Mouse (Mus musculus): Measurements from ENCODE around the gene Rabl6. TPM values are rescaled to one million over a fixed set of nuclear protein-coding genes. Genes with fewer than 3 reads are reported as not detected.

Gene Rabl6
- 10 to 100 TPM; 86.4 to 96.9 TPM for total RNA-seq (2021)
- 139 and 150 TPM in 2 replicates for polyA plus RNA-seq (2012; rRNA removed)
- long read RNA-seq, transcript Rabl6-201 (15 exons, 3,230 nt) = major isoform, 43 of 66 reads
- long read RNA-seq, partial matches to known transcripts = 15 of 66 reads
- long read RNA-seq, other reads (novel, unspliced or antisense) = 8 of 66 reads

DNA sequence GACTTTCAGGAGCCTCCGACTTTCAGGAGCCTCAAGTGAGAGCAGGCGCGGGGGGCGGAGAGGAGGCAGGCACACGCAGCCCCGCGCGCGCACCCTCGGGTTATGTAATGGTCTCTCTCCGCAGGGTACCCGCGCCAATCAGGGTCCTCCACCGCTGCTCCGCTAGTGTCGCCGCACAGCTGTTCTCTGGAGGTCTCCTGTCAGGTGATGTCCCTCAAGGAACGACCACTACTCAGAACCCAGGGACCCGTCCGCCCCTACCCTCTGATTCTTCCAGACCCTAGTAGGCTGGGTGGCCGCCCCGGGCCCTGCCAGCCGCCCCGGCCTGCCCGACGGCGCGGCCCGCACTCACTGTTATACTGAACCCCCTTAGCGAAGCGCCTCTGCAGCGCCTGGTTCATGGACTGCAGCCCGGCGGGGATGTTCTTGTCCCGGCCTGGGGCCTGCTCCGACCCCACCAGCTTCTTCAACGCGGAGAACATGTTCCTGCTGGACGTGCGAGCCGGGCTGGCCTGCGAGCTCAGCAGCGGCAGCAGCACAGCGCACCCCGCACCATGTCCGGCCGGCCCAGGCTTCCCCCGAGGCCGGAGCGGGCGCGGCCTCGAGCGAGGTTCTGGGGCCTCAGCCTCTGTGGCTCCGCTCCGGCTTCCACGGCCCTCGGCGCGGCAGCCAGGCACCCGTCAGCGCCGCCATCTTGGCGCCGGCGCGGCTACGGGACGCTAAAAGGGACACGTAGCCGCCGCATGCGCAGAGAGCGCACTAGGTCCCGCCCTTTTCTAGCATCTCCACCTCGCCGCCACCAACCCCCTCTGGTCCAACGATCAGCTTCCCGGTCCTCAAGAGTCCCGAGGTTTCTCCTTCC lies at the start of gene Rabl6:
Rabl6 (minus strand) TSS at position 761 of the 862 bp plus-strand sequence.
- DNase-seq = peak; percentile 93

DNA sequence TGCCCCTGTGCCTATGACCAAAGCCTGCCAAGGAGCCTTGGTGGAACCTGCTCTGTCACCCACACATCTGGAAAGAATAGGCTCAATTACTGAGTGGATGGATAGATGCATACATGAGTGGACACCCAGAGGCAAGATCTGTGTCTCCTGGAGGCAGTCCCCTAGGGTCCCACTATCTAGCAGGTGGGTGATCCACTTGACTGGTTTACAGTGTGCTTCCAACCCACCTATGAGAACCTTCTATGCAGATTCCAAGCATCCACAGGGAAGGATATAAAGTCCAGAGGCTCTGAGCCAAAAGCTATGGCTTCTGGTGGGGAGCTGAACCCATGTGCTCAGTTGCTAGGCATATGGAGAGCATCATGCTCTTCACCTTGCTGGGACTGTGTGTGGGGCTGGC lies 49.3 kb upstream of the Rabl6 start, which contains the start of gene Lcn5:
Lcn5 (plus strand) TSS at position 301 of the 400 bp plus-strand sequence.
- no peak for DNase-seq

DNA sequence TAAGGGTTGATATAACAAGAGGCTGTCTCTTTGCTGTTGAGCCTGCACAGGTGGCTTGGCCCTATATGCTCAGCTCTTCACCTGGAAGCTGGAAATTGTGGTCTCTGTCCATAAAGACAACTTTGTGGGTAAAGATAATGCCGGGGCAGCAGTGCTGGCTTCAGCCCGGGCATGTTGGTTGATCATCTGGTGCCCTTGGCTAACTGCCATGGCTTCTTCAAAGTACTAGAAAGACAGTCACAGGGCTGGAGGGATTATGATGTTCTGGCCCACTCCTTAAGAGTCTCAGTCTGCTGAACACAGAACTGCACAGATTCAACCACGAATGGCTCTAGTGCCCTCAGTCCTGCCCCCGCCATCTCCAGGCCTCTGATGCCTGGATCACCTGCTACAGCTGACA lies 48.9 kb upstream of the Rabl6 start:
- DNase-seq = peak; percentile 64

DNA sequence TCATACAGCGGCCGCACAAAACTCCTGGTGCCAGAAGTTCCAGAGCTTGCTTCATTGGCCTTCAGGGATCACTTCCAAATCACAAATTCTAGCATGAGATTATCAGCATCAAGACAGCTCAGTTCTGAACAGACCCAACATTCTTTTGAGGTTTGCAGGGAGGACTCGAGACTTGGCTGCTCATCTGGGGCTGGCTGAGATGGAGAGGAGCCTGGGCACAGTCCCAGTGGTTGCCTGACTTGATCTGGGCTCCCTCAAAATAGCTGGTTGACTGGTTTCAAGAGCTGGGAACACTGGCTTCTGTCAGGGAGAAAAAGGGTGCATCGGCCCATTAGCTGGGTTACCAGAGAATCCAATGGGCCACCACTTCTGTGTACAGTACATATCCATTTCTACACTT lies 48.4 kb upstream of the Rabl6 start:
- DNase-seq = no peak

DNA sequence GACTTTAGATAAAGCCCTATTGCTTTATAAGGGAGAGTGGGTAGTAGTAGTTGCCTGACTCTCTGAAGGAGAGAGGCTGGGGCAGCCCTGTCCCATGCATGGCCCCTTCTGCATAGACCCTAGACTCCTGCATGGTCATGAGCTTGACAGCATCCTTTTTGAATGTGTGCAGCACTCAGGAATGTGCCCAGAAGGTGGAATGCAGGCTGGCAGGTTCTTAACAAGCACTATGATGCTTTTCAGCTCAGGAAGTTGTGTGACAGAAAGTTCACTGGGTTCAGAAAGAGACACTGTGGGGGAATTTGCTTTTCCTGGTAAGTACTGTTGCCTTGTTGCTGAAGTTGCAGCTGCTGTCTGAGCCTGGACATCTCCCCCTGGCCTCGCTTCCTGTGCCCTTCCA lies 46.2 kb upstream of the Rabl6 start:
- DNase-seq = no peak

DNA sequence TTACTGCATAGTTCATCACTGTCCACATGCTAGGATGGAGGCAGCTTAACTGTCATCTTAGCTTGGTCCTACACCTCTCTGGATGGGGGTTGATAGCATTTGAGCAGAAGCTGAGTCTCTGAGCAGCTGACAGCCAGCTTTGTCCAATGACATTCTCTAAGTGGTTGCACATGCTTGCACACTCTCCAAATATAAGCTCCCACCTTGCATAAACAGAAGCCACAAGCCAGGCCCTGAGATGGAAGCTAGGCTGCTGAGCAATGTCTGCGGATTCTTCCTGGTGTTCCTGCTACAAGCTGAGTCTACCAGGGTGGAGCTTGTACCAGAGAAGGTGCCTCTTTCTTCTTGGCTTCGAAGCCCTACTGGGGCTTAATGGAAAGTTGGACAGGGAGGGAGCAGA lies 44.6 kb upstream of the Rabl6 start, which contains the start of gene Lcn8:
Lcn8 (plus strand) TSS at position 219 of the 400 bp plus-strand sequence.
- no peak for DNase-seq

DNA sequence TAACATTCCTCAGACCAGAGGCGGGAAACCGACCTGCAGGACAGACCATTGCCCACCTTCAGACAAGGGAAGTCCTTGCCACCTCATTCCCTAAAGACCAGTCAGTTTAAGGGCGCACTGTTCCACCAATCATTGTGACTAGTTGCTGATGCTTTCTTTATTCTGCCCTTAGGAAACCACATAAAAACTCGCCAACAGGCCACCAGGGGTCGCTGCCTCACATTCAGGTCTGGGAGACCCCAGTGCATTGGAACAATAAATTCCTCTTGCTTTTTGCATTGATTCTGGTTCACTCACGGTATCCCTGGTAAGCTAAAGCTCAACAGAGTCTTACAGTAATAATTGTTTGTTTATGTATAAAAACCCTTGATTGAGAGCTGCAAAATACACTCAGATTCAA lies 31.6 kb upstream of the Rabl6 start:
- no peak for DNase-seq

DNA sequence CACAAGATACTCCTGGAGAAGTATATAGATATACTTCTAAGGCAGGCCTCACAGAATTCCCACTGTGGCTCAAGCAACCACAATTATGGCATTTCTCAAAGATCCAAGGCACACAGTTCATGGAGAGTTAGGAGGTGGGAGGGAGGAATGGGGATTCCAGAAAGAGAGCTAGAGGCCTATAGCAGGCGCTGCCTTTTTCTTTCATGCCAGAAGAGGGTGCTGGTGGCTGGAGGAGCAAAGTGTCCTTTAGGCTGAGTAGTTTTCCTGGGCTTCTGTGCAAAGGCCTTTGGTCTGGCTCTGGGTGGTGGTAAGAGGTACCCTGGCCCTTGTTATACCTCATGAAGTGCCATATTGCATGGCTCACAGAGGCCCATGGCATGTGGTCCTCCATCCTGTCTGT lies 25.7 kb upstream of the Rabl6 start:
- DNase-seq = peak; percentile 65

DNA sequence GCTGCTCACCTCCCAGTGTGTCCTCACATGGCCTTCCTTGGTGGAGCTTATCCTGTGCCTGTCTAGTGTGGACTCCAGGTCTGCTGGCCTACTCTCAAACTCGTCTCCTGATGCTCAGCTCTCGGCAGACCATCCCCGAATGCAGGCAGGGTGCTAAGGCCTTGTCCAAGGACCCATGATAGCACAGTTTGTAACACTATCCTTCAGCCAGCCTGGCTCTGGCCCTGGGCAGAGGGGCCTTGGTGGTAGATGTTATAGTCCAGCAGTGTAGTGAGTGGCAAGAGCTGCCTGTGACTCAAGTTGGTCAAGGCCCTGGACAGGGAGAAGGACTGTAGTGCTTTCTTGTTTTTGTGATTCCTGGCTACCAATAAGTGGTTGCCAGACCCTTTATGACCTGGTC lies 25.3 kb upstream of the Rabl6 start:
- peak; percentile 80 for DNase-seq

DNA sequence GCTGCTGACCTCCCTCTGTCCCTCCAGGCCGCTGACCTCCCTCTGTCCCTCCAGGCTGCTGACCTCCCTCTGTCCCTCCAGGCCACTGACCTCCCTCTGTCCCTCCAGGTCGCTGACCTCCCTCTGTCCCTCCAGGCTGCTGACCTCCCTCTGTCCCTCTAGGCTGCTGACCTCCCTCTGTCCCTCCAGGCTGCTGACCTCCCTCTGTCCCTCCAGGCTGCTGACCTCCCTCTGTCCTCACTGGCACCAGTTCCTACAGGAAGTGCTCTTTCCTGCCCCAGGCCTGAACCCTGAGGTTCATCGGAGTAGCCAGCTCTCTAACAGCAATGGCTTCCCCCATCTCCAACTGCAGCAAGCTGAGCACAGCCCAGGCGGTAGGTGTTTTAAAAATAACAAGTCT lies 20.4 kb upstream of the Rabl6 start:
- DNase-seq = peak; percentile 60

DNA sequence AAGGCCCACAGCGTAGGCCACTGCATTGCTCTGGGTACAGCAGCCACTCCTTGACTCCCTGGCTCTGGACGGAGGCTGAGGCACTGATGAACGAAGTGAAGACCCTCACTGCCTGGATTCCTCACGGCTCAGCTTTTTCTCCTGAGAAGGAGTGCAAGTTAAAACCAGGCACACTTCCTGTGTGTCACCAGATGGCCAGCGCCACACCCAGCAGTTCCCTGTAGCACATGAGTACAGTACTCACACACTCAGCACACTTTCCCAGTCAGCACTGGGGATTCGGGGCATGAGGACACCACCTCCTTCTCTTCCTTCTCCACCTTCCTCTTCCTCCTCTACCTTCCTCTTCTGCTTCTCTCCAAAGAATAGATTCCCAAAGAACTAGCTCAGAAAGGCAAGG lies 19.5 kb upstream of the Rabl6 start, which contains the start of gene Fcna:
Fcna (minus strand) TSS at position 220 of the 400 bp plus-strand sequence.
- no peak for DNase-seq

DNA sequence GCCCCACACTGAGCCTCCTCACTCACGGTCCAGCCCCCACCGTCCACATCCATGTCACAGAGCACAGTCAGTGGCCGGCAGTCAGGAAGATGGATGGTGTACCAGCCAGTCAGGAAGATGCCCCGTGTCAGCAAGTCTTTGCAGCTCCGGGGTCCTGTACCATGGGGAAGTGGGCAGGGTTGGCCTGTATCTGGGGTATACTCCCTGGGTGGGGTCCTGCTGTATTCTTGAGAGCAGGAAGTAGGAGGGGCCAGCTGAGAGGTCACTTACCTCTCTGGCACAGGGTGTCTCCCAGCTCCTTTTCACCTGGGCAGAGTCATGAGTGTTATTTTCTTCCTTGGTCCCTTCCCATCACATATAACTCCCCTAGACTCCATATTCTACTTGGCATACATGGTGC lies 17.7 kb upstream of the Rabl6 start:
- no peak for DNase-seq

DNA sequence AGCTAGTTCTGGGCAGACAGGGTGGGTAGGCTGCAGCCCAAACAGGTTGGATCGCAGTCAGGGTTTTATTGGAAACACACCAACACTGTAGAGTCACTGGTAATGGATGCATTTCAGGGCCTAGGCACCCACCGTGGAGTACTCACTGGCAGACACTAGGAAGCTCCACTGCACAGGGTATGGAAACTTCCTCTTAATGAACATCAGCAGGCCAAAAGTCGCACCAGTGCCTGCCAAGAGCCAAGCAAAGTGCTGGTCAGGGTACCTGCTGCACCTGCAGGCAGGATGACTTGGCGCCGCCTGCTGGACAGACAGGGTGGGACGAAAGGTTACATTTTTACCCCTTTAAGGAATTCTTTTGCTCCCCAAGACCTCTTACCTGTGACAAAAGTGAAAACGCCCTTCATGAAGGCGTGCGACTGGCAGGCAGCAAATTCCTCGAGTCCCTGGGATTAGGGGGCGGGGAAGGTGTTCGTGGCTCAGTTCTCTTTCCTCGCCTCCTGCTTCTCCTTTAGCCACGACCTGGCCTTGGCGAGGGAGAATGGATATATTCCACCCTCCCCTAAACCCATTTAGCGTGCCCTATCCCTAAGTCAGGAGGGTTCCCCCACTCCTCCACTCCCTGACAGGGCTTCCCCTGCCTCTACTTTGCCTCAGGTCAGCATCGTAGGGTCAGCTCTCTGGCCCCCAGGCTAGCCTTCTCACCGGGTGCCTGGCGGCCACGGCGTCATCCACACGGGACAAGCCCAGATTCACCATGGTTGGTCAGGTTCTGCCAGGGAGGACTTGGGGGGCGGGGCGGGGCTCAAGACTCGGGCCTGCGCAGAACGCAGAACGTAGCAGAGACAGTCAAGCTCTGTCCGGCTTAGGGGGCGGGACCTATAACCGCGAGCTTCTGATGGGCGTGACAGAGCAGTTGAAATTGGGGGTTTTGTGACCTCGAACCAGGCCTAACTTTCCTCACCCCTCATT lies 13.2 kb upstream of the Rabl6 start, which contains the start of gene Tmem141:
Tmem141 (minus strand) TSS at position 777 of the 972 bp plus-strand sequence.
- peak; percentile 97 for DNase-seq

DNA sequence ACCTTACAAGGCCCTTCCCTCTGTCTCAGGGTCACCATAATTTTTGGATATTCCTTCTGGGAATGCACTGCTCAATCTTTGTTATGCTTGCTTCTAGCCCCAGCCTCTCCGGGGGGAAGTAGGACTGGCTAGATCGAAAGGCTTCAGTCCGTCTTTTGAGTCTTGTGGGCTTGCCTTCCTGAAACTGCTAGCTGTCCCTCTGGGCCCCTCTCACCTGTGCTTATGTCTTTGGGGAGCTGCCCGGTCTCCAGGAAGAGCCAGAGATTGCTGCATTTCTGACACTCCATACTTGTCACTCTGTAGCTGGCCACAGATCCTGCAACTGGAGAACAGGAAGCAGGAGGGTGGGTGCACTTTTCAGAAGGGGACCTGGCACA lies 12.5 kb upstream of the Rabl6 start:
- no peak for DNase-seq

DNA sequence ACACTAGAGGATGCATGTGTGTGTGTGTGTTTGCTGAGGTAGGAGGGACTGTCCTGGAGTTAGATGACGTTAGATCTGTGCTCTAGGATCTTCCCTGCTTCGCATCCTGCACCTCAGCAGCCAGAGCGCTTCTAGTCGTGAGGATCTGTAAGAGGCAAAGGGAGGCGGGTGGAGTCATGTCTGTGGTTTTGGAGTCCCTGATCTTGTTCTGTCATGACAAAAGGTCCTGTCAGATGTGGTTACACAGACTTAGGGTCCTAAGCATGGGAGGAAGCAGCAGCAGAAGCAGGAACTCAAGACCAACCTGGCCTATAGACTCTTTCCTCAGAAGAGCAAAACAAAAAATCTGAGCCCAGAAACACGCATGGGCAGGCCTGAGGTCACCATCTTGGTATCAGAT lies 12.1 kb upstream of the Rabl6 start:
- no peak for DNase-seq

DNA sequence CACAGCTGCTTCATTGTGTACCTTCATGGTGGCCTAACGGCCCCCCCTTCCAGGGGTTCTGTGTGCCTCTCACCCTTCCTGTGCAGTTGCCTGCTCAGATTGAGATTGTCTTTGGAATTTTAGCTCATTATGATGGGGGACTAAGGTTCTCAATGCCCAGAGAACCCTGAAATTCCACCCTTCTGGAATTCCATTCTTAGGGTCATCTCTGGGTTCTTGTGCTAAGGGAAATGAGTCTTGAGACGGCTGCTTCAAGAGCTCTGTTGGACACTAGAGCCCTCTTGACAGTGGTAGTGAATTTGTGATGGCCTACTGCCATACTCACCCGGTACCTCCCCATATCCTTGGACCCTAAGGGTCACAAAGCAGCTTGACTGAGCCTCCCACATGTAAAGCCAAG lies 9.3 kb upstream of the Rabl6 start, which contains the start of gene Ccdc183:
Ccdc183 (minus strand) TSS at position 101 of the 400 bp plus-strand sequence.
- DNase-seq = no peak

DNA sequence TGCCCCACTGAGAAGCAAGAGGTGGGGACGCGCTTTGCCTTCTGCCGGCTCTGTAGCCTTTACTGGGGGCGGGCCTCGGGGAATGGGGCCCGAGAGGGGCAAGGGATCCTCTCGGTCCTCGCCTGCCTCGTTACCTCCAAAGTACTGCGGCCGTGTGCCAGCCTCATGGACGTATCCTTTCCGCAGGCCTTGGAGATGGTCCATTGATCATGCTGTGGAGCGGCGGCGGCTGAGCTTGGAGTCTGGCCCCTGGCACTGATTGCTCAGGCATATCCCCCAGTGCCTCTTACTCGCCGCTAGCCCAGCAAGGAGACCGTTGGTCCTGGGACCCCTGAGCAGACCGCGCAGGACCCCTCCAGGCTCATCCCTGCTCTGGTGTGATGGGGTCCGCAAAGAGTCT lies 8.1 kb upstream of the Rabl6 start:
- DNase-seq = no peak

DNA sequence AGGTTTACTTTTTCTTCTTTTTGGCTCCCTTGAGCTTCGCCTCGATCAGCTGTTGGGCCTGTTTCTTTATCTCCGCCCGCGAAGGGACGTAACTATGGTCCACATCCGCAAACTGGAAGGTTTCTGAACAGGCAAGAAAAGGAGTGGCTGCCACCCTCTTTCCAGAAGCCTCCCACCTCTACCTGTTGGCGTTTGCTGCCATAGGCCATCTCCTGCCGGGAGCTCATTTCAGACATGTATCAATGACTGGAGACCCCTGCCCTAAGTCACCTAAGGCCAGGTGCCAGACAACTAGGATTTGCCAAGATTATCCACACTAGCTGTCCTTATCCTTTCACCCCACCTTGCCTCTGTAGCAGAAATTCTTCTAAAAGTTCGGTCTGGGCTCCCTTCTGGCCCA lies 350 bp upstream of the Rabl6 start:
- DNase-seq = no peak

DNA sequence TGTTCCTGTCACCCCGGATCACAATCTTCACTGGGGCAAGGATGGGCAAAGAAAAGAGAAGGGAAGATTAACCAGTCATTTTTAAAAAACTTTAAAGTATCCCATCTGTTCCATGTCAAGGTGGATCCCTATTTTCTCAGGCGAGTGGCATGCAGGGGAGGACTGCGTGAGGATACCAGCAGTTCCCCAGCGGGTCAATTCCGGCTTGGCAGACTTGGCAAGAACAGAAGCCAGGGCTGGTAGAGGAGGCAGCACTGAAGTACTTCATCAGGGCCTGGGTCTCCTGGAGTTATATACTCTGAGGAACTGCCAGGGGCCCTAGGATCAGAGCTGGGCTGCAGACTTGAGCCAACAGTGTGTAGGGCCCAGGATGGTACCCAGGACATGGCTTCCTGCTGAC lies 5.8 kb downstream of the Rabl6 start:
- DNase-seq = no peak

DNA sequence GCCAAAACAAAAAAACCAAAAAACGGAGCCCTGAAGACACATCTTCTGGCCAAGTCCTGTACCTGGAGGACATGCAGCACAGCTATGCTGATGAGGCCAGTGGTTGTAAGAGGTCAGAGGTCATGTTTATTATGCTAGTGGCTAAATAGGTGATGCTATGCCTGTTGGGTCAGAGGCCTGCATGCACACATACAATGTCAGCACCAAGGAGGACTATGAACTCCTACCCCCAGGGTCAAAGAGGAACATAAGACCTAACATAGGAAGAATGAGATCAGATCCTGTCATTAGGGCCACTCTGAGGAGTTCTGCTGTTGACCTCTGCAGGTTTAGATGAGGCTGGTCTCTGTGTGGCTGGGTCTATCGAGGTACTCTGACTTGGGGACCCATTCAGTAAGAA lies 8.3 kb downstream of the Rabl6 start:
- no peak for DNase-seq

DNA sequence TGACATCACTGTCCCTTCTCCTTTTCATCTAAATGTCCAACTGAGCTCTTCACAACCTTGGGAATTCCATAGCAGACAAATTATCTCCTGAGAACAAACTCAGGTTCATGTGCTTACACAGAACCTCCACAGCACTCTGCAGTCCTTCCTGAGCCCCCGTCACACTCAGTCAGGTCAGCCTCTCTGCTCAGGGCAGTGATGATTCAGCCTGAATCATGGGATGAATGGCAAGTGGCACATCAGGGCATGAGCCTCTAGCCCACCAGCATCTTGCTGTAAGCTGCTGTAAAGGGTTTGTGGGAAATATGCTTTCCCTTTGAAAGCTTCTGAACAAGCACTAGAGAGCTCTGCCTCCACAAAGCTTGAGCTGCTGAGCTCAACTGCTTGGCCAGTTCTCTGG lies 9.6 kb downstream of the Rabl6 start:
- DNase-seq = peak; percentile 59

Data from adrenal gland, adult 2 months (tissue).